Mouse (Mus musculus): ENCODE measurements around the gene Ssc5d. TPM values are rescaled to one million over a fixed set of nuclear protein-coding genes. Genes with fewer than 3 reads are reported as not detected.

The Ssc5d gene
- polyA plus RNA-seq, 1 experiment = 0.09 TPM

GRCm38 (mm10) chr7:4924891-4925301, 689 bp upstream of the Ssc5d start:
- H3K4me3 ChIP-seq (replicated peaks) = no peak overlapping the region

GRCm38 (mm10) chr7:4926849-4927248, 1.3 kb downstream of the Ssc5d start:
- H3K4me3 ChIP-seq (replicated peaks) = no peak overlapping the region
- no peaks in the 10 kb centered on the region for H3K9me3 ChIP-seq
- no peaks in the 10 kb centered on the region for H3K36me3 ChIP-seq (replicated peaks; ENCODE audit: low read length)
- H3K27me3 ChIP-seq (replicated peaks) = peaks cover 74% of the 10 kb centered on the region
- TF ChIP-seq GATA1 (IDR thresholded peaks at IDR 0.05; ENCODE audit: borderline replicate concordance, low read length) (no peak), FLI1 (IDR thresholded peaks at IDR 0.05; ENCODE audit: low read length) (no peak)
- H3K4me1 ChIP-seq = peaks cover 52% of the 10 kb centered on the region

More at GRCm38 (mm10) chr7:4924891-4925301, 689 bp upstream of the Ssc5d start:
- peaks cover 5% of the 10 kb centered on the region; the same call in 1 of the 2 replicates for H3K9me3 ChIP-seq
- TF ChIP-seq GATA1 (IDR thresholded peaks at IDR 0.05; ENCODE audit: borderline replicate concordance, low read length) = no peak
- TF ChIP-seq FLI1 (IDR thresholded peaks at IDR 0.05; ENCODE audit: low read length) = no peak
- H3K27me3 ChIP-seq (replicated peaks) = peaks cover 67% of the 10 kb centered on the region
- H3K4me1 ChIP-seq = peaks cover 70% of the 10 kb centered on the region
- H3K36me3 ChIP-seq (replicated peaks; ENCODE audit: low read length) = peaks cover 18% of the 10 kb centered on the region

- TF ChIP-seq GATA1 (IDR thresholded peaks at IDR 0.05; ENCODE audit: borderline replicate concordance, low read length) (no peak), FLI1 (IDR thresholded peaks at IDR 0.05; ENCODE audit: low read length) (no peak)
- peaks cover 45% of the 10 kb centered on the region for H3K4me1 ChIP-seq
- no peaks in the 10 kb centered on the region for H3K36me3 ChIP-seq (replicated peaks; ENCODE audit: low read length)
- no peak overlapping the region for H3K4me3 ChIP-seq (replicated peaks)
- peaks cover 73% of the 10 kb centered on the region for H3K27me3 ChIP-seq (replicated peaks)
- no peaks in the 10 kb centered on the region for H3K9me3 ChIP-seq
These were observed 2.1 kb downstream of the Ssc5d start for GRCm38 (mm10) chr7:4927711-4928110.

- TF ChIP-seq FLI1 (IDR thresholded peaks at IDR 0.05; ENCODE audit: low read length) (no peak), GATA1 (IDR thresholded peaks at IDR 0.05; ENCODE audit: borderline replicate concordance, low read length) (no peak)
- Histone ChIP-seq H3K36me3 (replicated peaks; ENCODE audit: low read length) (no peaks in the 10 kb centered on the region), H3K27me3 (replicated peaks) (peaks cover 70% of the 10 kb centered on the region), H3K4me3 (replicated peaks) (no peak overlapping the region), H3K9me3 (no peaks in the 10 kb centered on the region), H3K4me1 (peaks cover 39% of the 10 kb centered on the region)
These were observed 2.7 kb downstream of the Ssc5d start for GRCm38 (mm10) chr7:4928323-4928722.

- Histone ChIP-seq H3K9me3 (peaks cover 8% of the 10 kb centered on the region), H3K4me1 (peaks cover 17% of the 10 kb centered on the region; the same call in 1 of the 2 replicates), H3K36me3 (replicated peaks; ENCODE audit: low read length) (no peaks in the 10 kb centered on the region), H3K27me3 (replicated peaks) (peaks cover 37% of the 10 kb centered on the region), H3K4me3 (replicated peaks) (no peak overlapping the region)
- TF ChIP-seq FLI1 (IDR thresholded peaks at IDR 0.05; ENCODE audit: low read length) = no peak
- no peak for TF ChIP-seq GATA1 (IDR thresholded peaks at IDR 0.05; ENCODE audit: borderline replicate concordance, low read length)
These were observed 7.5 kb downstream of the Ssc5d start for GRCm38 (mm10) chr7:4933103-4933502.

GRCm38 (mm10) chr7:4934160-4934914, 8.8 kb downstream of the Ssc5d start:
- Histone ChIP-seq H3K36me3 (replicated peaks; ENCODE audit: low read length) (no peaks in the 10 kb centered on the region), H3K4me1 (peaks cover 20% of the 10 kb centered on the region), H3K4me3 (replicated peaks) (no peak overlapping the region), H3K9me3 (peaks cover 8% of the 10 kb centered on the region), H3K27me3 (replicated peaks) (peaks cover 28% of the 10 kb centered on the region)
- TF ChIP-seq FLI1 (IDR thresholded peaks at IDR 0.05; ENCODE audit: low read length) (no peak), GATA1 (IDR thresholded peaks at IDR 0.05; ENCODE audit: borderline replicate concordance, low read length) (no peak)

- H3K36me3 ChIP-seq (replicated peaks; ENCODE audit: low read length) = no peaks in the 10 kb centered on the region
- peaks cover 24% of the 10 kb centered on the region for H3K27me3 ChIP-seq (replicated peaks)
- TF ChIP-seq GATA1 (IDR thresholded peaks at IDR 0.05; ENCODE audit: borderline replicate concordance, low read length) = no peak
- TF ChIP-seq FLI1 (IDR thresholded peaks at IDR 0.05; ENCODE audit: low read length) = no peak
- peaks cover 20% of the 10 kb centered on the region for H3K4me1 ChIP-seq
- H3K9me3 ChIP-seq = peaks cover 8% of the 10 kb centered on the region
- H3K4me3 ChIP-seq (replicated peaks) = no peak overlapping the region
These were observed 11.2 kb downstream of the Ssc5d start for GRCm38 (mm10) chr7:4936832-4937231.

GRCm38 (mm10) chr7:4937392-4937791, 11.8 kb downstream of the Ssc5d start:
- H3K36me3 ChIP-seq (replicated peaks; ENCODE audit: low read length) = no peaks in the 10 kb centered on the region
- H3K9me3 ChIP-seq = peaks cover 8% of the 10 kb centered on the region
- TF ChIP-seq FLI1 (IDR thresholded peaks at IDR 0.05; ENCODE audit: low read length) (no peak), GATA1 (IDR thresholded peaks at IDR 0.05; ENCODE audit: borderline replicate concordance, low read length) (no peak)
- no peak overlapping the region for H3K4me3 ChIP-seq (replicated peaks)
- H3K27me3 ChIP-seq (replicated peaks) = peaks cover 24% of the 10 kb centered on the region
- peaks cover 20% of the 10 kb centered on the region for H3K4me1 ChIP-seq

- Histone ChIP-seq H3K36me3 (replicated peaks; ENCODE audit: low read length) (no peaks in the 10 kb centered on the region), H3K4me1 (peaks cover 28% of the 10 kb centered on the region), H3K9me3 (peaks cover 8% of the 10 kb centered on the region), H3K4me3 (replicated peaks) (no peak overlapping the region), H3K27me3 (replicated peaks) (peaks cover 23% of the 10 kb centered on the region)
- TF ChIP-seq FLI1 (IDR thresholded peaks at IDR 0.05; ENCODE audit: low read length) (no peak), GATA1 (IDR thresholded peaks at IDR 0.05; ENCODE audit: borderline replicate concordance, low read length) (no peak)
These were observed 12.9 kb downstream of the Ssc5d start for GRCm38 (mm10) chr7:4938456-4938855.

- Histone ChIP-seq H3K27me3 (replicated peaks) (peaks cover 31% of the 10 kb centered on the region), H3K4me3 (replicated peaks) (peak overlapping the region; percentile 51), H3K4me1 (peaks cover 35% of the 10 kb centered on the region), H3K36me3 (replicated peaks; ENCODE audit: low read length) (no peaks in the 10 kb centered on the region), H3K9me3 (no peaks in the 10 kb centered on the region)
- no peak for TF ChIP-seq GATA1 (IDR thresholded peaks at IDR 0.05; ENCODE audit: borderline replicate concordance, low read length)
- TF ChIP-seq FLI1 (IDR thresholded peaks at IDR 0.05; ENCODE audit: low read length) = no peak
These were observed 14.5 kb downstream of the Ssc5d start for GRCm38 (mm10) chr7:4940068-4940479.
